ENCODE assay signal across 26 mouse cellular contexts in genomic region chr2:157633286-157633685, GRCm38 (mm10).
"Had no signal": no experiment of that assay in that cellular context is flagged by ENCODE, and none has a peak within 500 bp of the region (broad histone marks: within the 10 kb centered on the region; RNA-seq: fewer than 3 reads in every experiment).

No protein-coding gene starts in this region.

- H3K27me3 ChIP-seq: limb, embryonic 13.5 days; liver, embryonic 15.5 days; lung, embryonic 15.5 days had no signal

- DNase-seq: kidney, postnatal 10 days; kidney, postnatal 36 days; layer of hippocampus, postnatal 36 days; liver; lung, adult 18-20 months; lung, postnatal 10 days; lung, postnatal 36 days; right cerebral cortex, adult 18-20 months; right cerebral cortex, postnatal 14 days; right cerebral cortex, postnatal 4 days; thymus, adult 2 months; thymus, postnatal 14 days; thymus, postnatal 4 days had no signal

- H3K27ac ChIP-seq: kidney, embryonic 15.5 days; left cerebral cortex, adult 2 months; limb, embryonic 10.5 days; limb, embryonic 13.5 days; liver, embryonic 12.5 days; liver, embryonic 15.5 days; lung, embryonic 15.5 days; midbrain, embryonic 10.5 days; midbrain, embryonic 13.5 days; stomach, postnatal 0 days had no signal

- H3K9me3 ChIP-seq: kidney, embryonic 15.5 days; limb, embryonic 10.5 days; limb, embryonic 13.5 days; liver, embryonic 12.5 days; liver, embryonic 15.5 days; lung, embryonic 15.5 days; midbrain, embryonic 10.5 days; midbrain, embryonic 13.5 days had no signal

- H3K9ac ChIP-seq: kidney, embryonic 15.5 days; limb, embryonic 13.5 days; liver, embryonic 12.5 days; liver, embryonic 15.5 days; lung, embryonic 15.5 days; midbrain, embryonic 13.5 days had no signal

- H3K4me2 ChIP-seq: kidney, embryonic 15.5 days; limb, embryonic 13.5 days; liver, embryonic 12.5 days; liver, embryonic 15.5 days; lung, embryonic 15.5 days; midbrain, embryonic 13.5 days had no signal

- H3K4me1 ChIP-seq: kidney, embryonic 15.5 days; limb, embryonic 10.5 days; limb, embryonic 13.5 days; liver, embryonic 12.5 days; liver, embryonic 15.5 days; lung, embryonic 15.5 days; megakaryocyte, embryonic 14.5 days; midbrain, embryonic 10.5 days had no signal

- H3K36me3 ChIP-seq: kidney, embryonic 15.5 days; limb, embryonic 10.5 days; limb, embryonic 13.5 days; liver, embryonic 12.5 days; liver, embryonic 15.5 days; lung, embryonic 15.5 days; midbrain, embryonic 10.5 days; midbrain, embryonic 13.5 days had no signal

- ATAC-seq: liver, embryonic 12.5 days; midbrain, embryonic 13.5 days; midbrain, embryonic 16.5 days had no signal

- H3K4me3 ChIP-seq: kidney, embryonic 15.5 days; left cerebral cortex, adult 2 months; limb, embryonic 10.5 days; limb, embryonic 13.5 days; liver, embryonic 12.5 days; liver, embryonic 15.5 days; lung, embryonic 15.5 days; megakaryocyte, embryonic 14.5 days; midbrain, embryonic 10.5 days; midbrain, embryonic 13.5 days; myocyte had no signal
